Mouse (Mus musculus) cerebellum, postnatal 14 days (tissue): ENCODE results near the gene Mrgprx1.

Source experiments
- DNase-seq, 2 experiments: peaks; one replicate each; pipeline ENCODE4 v3.0.0; 2021; ENCODE audit warnings: mixed read lengths in 2 of 2

The Mrgprx1 gene

GRCm38 (mm10) chr7:48027497-48027896, at the start of gene Mrgprx1:
Gene Mrgprx1 (minus strand): TSS chr7:48027597.
- DNase-seq = no peak

GRCm38 (mm10) chr7:48075521-48075920, 48.1 kb upstream of the Mrgprx1 start:
- no peak for DNase-seq

GRCm38 (mm10) chr7:48046475-48047185, 19.2 kb upstream of the Mrgprx1 start:
- no peak for DNase-seq

GRCm38 (mm10) chr7:48044046-48044445, 16.6 kb upstream of the Mrgprx1 start:
- no peak for DNase-seq

GRCm38 (mm10) chr7:48017874-48018273, 9.5 kb downstream of the Mrgprx1 start:
- DNase-seq = no peak

- no peak for DNase-seq
Measured at GRCm38 (mm10) chr7:47995689-47996088, 31.7 kb downstream of the Mrgprx1 start.

- DNase-seq = no peak
Measured at GRCm38 (mm10) chr7:47986752-47987151, 40.6 kb downstream of the Mrgprx1 start.

- DNase-seq = no peak
Measured at GRCm38 (mm10) chr7:47981995-47982394, 45.4 kb downstream of the Mrgprx1 start, which contains the start of gene Mrgpra4. Gene Mrgpra4 (minus strand): TSS chr7:47982095.
